Mouse (Mus musculus) left cerebral cortex, postnatal 36 days (tissue): ENCODE measurements around the gene Abtb2. TPM values are rescaled to one million over a fixed set of nuclear protein-coding genes. Genes with fewer than 3 reads are reported as not detected.

Experiments used
- DNase-seq, 2 experiments: peaks; one replicate each; pipeline ENCODE4 v3.0.0; 2021 to 2022; ENCODE audit warnings: low spot score in 2 of 2, mixed read lengths in 1 of 2
- intact Hi-C: fragments of 180-260 bp; cut with DNase I; formaldehyde crosslinking; loops from one replicate; pipeline ENCODE4 v1.15.1; 2025
- total RNA-seq, 2 experiments: library from RNA; stranded (reverse); gene quantifications; 2 replicates each; pipeline ENCODE4 v1.2.3; 2021

Abtb2 gene
- total RNA-seq, 2 experiments from 2014 or later, result 9.0 to 11.0 TPM

DNA sequence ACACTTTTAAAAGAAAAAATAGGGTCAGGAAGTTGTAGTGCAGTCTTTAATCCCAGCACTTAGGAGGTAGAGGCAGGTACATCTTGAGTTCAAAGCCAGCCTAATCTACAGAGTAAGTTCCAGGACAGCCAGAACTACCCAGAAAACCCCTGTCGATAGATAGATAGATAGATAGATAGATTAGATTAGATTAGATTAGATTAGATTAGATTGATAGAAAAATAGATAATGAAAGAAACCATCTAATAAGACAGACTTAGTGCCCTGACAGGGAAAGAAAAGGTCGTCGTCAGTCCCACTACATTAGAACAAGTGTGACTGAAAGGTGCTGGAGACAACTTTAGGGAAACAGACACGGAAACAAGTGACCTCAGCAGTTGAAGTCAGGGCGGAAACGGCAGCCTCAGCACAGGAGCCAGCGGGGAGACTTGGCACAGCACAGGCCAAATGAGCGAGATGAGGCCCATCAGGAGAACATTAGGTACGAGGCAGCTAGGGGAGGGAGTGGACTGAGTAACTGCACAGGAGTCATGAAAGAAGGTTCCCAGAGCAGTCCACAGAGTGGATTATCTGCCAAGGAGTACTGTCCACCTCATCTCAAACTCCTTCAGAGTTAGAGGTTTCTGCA is 189.5 kb downstream of the Abtb2 start:
- intact Hi-C loops, result no loop called here
- no peak for DNase-seq

DNA sequence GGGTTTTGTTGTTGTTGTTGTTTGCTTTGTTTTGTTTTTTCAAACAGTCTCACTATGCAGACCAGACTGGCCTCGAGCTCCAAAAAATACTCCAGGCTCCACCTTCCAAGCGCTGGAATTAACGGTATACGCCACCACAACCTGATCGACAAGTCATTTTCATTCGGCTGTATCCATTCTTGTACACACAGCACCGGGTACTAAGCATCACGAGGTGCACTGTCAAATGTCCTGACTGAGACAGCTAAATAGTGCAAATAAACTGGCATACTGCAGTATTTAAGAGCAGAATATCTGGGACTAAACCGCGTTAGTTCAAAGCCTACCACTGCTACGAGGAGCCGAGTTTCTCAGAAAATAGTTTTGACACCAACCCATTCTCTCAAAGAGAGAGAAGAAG is 194.3 kb downstream of the Abtb2 start:
- intact Hi-C loops, result no loop called here

DNA sequence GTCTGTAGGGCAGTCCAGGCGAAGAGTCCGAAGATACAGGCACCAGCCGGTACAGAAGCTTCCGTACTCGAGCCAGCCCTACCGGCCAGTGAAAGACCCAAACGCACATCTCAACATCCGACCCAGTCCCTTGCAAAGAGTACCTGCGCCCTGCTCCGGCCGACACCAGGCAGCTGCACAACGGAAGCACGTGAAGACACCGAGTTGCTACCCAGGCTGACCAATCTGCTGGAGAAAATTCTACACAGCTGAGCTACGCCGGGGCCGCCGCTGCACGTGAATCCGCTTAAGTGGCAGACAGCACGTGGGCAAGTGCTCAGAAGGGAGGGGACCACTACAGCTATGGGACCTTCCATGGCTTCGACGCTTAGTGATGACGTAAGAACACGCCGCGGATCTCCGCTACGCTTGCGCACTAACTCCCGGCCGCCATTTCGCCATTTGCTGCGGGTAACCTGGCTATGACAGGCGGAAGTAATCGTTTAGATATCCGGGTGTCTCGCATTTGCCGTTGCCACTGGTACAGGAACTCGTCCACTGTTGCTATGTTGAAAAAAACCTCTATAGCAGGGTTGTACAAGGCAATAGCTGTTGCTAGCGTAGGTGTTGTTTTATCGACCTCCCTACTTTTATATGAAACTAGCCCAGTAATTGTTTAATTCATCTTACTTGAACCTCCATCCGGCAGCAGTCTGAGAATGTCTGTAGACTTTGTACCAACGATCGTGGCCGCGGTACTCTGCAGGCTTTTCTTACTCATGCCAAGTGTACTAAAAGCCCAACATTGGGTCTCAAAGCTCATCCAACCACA is 195.0 kb downstream of the Abtb2 start, which contains the start of gene Nat10:
Gene Nat10 (minus strand): TSS at position 365 of the 811 bp plus-strand sequence.
- intact Hi-C loops, result loop anchor here (1.0 kb wide), 1 partner anchor 36 kb away; the partner anchor contains the start of gene Caprin1
- DNase-seq, result peak; percentile 99 to 100

More for the DNA sequence above, 194.3 kb downstream of the Abtb2 start:
- no peak for DNase-seq

GRCm38 (mm10) chr2:103761993-103762392 is 195.9 kb downstream of the Abtb2 start:
- intact Hi-C loops, result loop anchor here (1.0 kb wide), 1 partner anchor 35 kb away; the partner anchor contains the start of gene Caprin1
- DNase-seq, result no peak

DNA sequence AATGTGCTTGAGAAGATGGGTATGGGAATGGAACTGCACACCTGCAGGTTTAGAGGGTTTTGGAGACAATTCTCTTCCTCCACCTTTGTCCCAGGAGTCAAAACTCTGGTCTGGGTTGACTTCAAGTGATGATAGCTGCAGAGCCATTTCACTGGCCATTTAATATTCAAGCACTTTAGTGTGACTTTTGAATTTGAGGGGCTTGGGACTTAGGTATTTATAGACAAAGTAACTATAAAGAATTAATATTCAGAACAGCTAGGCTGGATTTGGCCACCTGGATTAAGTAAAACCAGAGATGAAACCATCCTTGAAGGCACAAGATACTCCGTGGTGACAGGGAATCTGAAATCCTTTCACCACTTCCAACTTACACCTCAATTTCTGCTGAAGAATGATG is 196.4 kb downstream of the Abtb2 start:
- DNase-seq, result no peak
- intact Hi-C loops, result no loop called here

Other genes starting within 250 kb of the Abtb2 start
- 1 to 10 TPM in 1 of 2 experiments, under 1 TPM in 1; 0.72 to 1.2 TPM for gene Elf5, start 154.6 kb upstream of the Abtb2 start, total RNA-seq
- 10 to 100 TPM; 40.2 to 51.7 TPM for gene Cat, start 81.2 kb upstream of the Abtb2 start, total RNA-seq
- gene Nat10, start 195.0 kb downstream of the Abtb2 start, total RNA-seq, result 10 to 100 TPM; 20.5 to 29.1 TPM
- gene Caprin1, start 231.3 kb downstream of the Abtb2 start, total RNA-seq, result 100 to 1,000 TPM; 283 to 320 TPM